Mouse (Mus musculus): ENCODE data around the gene Dlx1.
A peak's percentile ranks its signal among the peaks of the same experiment; 100 is the strongest.

The Dlx1 gene

DNA sequence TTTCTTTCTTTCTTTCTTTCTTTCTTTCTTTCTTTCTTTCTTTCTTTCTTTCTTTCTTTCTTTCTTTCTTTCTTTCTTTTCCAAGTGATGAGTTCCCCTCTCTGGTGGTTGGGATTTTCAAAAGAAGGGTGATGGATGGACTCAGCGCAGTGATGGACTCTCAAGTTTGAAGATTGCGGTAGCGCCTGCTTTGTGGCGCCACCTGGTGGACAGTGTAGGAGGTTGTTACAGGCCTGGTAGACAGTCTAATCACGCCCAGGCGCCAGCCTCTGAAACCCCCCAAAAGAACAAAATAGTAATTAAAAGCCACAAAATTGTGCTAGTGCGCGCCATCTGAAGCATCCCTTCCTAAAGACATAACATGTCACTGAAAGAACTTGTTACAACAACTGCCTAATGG is 19.9 kb downstream of the Dlx1 start:
- DNase-seq, result peak; percentile 87

- no peak for DNase-seq
These were observed 22.4 kb downstream of the Dlx1 start for GRCm38 (mm10) chr2:71550330-71550729.

- no peak for DNase-seq
These were observed 23.8 kb downstream of the Dlx1 start for GRCm38 (mm10) chr2:71551704-71552103.

- DNase-seq, result no peak
These were observed 28.2 kb downstream of the Dlx1 start for GRCm38 (mm10) chr2:71556071-71556470.

- DNase-seq, result no peak
These were observed 38.6 kb downstream of the Dlx1 start for GRCm38 (mm10) chr2:71566466-71566865.

DNA sequence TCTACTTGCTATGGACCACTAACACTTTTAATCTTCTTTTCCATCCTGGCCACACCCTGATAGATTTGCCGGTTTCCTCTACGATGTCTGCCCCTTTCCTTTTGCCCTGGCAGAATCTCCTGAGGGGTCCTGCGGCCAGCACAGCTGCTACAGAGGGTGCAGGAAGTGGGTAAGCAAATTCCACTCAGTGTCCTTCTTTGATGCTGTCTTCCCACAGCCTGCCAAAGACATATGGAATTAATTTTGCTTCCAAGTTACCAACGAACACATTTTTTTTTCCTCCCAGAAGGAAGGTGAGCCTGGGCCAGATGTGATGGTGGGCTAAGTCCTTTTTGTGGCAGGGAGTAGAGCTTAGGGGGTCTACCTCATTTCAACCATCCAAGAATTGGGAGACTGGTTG is 45.8 kb downstream of the Dlx1 start:
- DNase-seq, result no peak

GRCm38 (mm10) chr2:71577059-71577458 is 49.1 kb downstream of the Dlx1 start:
- DNase-seq, result no peak

DNA sequence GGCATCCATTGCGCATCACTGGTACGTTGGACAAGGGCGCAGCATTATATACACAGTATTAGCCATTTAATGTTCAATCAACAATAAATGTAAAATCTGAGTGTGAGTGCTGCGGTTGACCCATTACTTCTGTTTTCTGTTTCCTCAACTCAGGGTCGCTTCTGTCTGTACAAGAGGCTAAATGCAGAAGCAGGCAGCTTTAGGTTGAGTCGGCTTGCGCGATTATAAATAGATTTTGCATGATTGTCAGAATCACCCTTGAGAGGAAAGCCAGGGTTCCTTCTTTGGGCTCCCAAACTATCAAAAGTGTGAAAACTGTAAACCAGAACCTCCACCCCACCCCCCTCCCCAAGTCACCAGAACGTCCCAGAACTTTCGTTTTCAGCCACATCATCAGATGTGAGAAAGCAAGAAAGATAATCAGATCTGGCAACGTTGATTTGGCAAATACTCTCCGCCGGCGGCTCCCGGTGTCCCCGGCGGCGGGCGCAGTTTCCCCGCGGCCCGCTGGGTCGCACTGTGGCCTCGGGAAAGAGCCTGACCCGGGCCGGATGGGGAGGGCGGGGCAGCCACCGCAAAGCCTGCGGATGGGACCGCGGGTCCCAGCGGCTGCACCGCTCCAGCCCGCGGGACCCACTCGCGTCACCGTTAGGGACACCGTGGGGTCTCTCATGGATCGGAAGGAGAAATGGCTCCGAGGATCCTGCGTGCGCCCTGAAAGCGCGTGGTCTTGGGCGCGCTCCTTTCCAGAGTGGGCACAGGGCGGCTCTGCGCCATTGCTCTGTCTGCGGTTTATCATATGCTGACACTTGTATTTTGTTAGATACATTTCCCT is 52.9 kb downstream of the Dlx1 start:
- DNase-seq, result peak; percentile 49

- DNase-seq, result no peak
These were observed 53.6 kb downstream of the Dlx1 start for GRCm38 (mm10) chr2:71581488-71581887.

Measured in lung, postnatal 36 days (tissue).